Mouse (Mus musculus) spleen, adult 2 months (tissue): ENCODE results near the gene Akap14.

Source experiments
- CTCF ChIP-seq: fragments of 200-500 bp; IDR thresholded peaks from 2 replicates; pipeline ENCODE4 v1.5.1; 2011; ENCODE audit warnings: mild to moderate bottlenecking, inconsistent platforms; ENCODE audit not compliant: insufficient read depth, insufficient read length, insufficient replicate concordance; ENCODE audit errors: extremely low read depth
- POLR2A ChIP-seq: fragments of 200-500 bp; IDR thresholded peaks from 2 replicates; pipeline ENCODE4 v1.6.1; 2011; ENCODE audit warnings: low read depth, low read length, inconsistent platforms

DNA sequence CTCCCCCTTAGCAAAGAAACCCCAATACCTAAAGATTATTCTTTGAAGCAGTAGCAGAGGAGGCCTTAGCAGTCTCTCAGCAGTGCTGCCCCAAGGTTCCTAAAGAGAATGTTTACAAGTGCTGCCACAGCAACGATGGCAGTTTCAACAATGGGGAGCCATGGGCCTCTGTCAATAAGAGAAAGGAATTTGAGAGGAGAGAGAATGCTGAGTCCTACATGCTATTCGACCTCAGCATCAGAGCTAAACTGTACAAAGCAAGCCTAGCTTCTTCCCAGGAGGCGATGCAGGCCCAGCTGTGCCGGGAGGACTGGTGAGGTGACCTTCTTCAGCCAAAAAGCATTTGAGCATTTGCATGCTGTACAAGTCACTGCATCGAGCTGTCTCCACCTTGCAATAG is at the start of gene Akap14:
- no peak for TF ChIP-seq POLR2A
- TF ChIP-seq CTCF, result no peak
